Mouse (Mus musculus): Measurements from ENCODE around the gene 9130213A22Rik. TPM values are rescaled to one million over a fixed set of nuclear protein-coding genes. Genes with fewer than 3 reads are reported as not detected.

The 9130213A22Rik gene
- polyA plus RNA-seq, 1 experiment from 2014 or later: 0.13 TPM

DNA sequence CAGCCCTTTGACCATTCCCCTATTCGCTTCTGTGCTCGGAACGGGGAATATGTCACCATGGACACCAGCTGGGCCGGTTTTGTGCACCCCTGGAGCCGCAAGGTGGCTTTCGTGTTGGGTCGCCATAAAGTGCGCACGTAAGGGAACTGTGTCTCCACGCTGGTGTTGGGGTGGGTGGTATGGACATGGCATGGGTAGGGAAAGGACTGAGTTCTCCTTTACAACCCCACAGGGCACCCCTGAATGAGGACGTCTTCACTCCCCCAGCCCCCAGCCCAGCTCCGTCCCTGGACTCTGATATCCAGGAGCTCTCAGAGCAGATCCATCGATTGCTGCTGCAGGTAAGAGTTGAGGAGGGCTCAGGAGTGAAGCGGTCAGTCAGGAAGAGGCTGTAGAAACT is 19.3 kb downstream of the 9130213A22Rik start:
- no peak overlapping the region for H3K4me2 ChIP-seq
- WGBS: 96% methylated on average over 14 of the region's 14 CpGs
- peaks cover 31% of the 10 kb centered on the region for H3K4me1 ChIP-seq (replicated peaks)
- no peaks in the 10 kb centered on the region for H3K27me3 ChIP-seq
- H3K27ac ChIP-seq: no peak overlapping the region
- no peak overlapping the region for H3K9ac ChIP-seq
- peaks cover 75% of the 10 kb centered on the region for H3K36me3 ChIP-seq
- ATAC-seq (ENCODE audit: low FRiP score): no peak
- no peak overlapping the region for H3K4me3 ChIP-seq
- no peaks in the 10 kb centered on the region for H3K9me3 ChIP-seq

DNA sequence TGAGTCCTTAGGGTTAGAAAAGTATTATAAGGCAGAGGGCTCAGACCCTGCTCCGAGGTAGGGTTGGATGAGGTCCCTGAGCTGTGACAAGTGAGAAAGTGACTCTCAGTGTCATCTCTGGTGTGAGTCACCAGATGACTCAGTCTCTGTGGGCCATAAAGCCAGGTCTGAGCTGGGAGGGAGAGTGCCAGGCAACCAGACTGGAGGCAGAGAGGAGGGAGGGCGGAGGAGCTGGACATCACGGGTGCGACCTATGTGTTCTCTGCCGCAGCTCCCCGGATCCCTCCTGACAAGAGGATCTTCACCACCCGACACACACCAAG is 20.0 kb downstream of the 9130213A22Rik start:
- no peak for ATAC-seq (ENCODE audit: low FRiP score)
- no peaks in the 10 kb centered on the region for H3K27me3 ChIP-seq
- H3K4me1 ChIP-seq (replicated peaks): peaks cover 39% of the 10 kb centered on the region
- no peak overlapping the region for H3K27ac ChIP-seq
- no peaks in the 10 kb centered on the region for H3K9me3 ChIP-seq
- no peak overlapping the region for H3K4me2 ChIP-seq
- no peak overlapping the region for H3K4me3 ChIP-seq
- no peak overlapping the region for H3K9ac ChIP-seq
- WGBS: 96% methylated on average over 7 of the region's 7 CpGs
- H3K36me3 ChIP-seq: peaks cover 68% of the 10 kb centered on the region

DNA sequence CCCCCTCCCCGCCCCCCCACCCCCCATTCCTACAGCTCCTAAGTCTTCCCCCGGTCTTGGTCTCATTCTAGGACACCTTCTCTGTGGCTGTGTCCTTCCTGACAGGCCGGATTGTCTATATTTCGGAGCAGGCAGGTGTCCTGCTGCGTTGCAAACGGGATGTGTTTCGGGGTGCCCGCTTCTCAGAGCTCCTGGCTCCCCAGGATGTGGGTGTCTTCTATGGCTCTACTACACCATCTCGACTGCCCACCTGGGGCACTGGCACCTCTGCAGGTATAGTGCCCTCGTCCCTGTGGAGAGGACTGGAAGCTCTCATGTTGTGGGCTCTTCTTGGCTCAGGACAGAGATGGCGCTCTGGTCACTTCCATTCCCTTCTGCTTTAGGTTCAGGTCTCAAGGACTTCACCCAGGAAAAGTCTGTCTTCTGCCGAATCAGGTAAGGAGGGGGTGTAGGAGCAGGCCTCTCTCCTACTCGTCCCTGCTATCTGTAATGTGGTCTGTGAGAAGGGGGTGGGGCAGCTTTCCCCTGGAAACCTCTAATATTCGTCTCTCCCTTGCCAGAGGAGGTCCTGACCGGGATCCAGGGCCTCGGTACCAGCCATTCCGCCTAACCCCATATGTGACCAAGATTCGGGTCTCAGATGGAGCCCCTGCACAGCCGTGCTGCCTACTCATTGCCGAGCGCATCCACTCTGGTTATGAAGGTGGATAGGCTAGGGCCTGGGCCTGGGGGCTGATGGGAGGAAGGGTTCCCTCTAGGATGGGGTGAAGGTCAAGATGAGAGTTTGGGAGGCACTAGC is 20.6 kb downstream of the 9130213A22Rik start:
- no peak overlapping the region for H3K9ac ChIP-seq
- no peak overlapping the region for H3K4me2 ChIP-seq
- H3K9me3 ChIP-seq: no peaks in the 10 kb centered on the region
- no peak overlapping the region for H3K27ac ChIP-seq
- ATAC-seq (ENCODE audit: low FRiP score): no peak
- H3K27me3 ChIP-seq: no peaks in the 10 kb centered on the region
- 91% methylated on average over 21 of the region's 21 CpGs for WGBS
- peaks cover 62% of the 10 kb centered on the region for H3K36me3 ChIP-seq
- H3K4me3 ChIP-seq: no peak overlapping the region
- H3K4me1 ChIP-seq (replicated peaks): peaks cover 44% of the 10 kb centered on the region

DNA sequence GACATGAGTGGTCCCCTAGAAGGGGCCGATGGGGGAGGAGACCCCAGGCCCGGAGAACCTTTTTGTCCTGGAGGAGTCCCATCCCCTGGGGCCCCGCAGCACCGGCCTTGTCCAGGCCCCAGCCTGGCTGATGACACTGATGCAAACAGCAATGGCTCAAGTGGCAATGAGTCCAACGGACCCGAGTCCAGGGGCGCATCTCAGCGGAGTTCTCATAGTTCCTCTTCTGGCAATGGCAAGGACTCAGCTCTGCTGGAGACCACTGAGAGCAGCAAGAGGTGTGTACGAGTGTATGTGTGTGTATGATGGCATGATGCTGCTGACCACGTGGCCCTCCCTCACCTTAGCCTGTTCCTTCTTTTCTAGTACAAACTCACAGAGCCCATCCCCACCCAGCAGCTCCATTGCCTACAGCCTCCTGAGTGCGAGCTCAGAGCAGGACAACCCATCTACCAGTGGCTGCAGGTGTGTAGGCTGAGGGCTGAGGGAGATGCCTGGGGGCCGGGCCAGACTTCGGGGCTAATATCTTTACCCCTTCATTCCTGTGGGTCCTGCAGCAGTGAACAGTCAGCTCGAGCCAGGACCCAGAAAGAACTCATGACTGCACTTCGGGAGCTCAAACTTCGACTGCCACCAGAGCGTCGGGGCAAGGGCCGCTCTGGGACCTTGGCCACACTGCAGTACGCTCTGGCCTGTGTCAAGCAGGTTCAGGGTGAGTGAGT is 21.6 kb downstream of the 9130213A22Rik start:
- Histone ChIP-seq H3K4me2 (peak overlapping the region; percentile 97), H3K27ac (peak overlapping the region; percentile 88), H3K36me3 (peaks cover 52% of the 10 kb centered on the region), H3K4me3 (peak overlapping the region; percentile 50), H3K9ac (peak overlapping the region; percentile 75), H3K4me1 (replicated peaks) (peaks cover 53% of the 10 kb centered on the region), H3K27me3 (0 out of 2 replicates have a peak, but pooled peaks cover 2% of the 10 kb centered on the region), H3K9me3 (no peaks in the 10 kb centered on the region)
- ATAC-seq (ENCODE audit: low FRiP score): no peak
- WGBS: 92% methylated on average over 20 of the region's 20 CpGs

DNA sequence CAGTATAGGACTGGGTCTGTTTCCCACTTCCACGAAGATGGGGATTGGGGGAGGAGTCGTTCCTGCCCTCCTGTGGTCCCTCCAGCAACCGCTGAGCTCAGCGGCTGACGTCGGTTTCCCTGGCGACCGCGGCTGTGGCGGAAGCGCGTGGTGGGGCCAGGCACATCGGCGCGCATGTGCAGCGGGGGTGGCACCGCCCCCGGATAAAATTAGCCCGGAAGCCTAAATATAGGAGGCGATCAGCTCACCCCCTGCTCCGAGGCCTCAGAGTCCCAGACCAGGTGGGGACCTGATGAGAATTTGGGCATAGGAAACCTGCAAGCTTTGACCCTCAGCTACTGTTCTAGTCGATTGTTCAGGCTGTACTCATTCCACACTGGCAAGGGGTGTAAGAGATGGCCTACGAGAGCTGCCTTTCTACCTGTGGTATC is 22.5 kb downstream of the 9130213A22Rik start:
- ATAC-seq (ENCODE audit: low FRiP score): peak; percentile 25
- Histone ChIP-seq H3K4me1 (replicated peaks) (peaks cover 61% of the 10 kb centered on the region), H3K4me3 (peak overlapping the region; percentile 50), H3K4me2 (peak overlapping the region; percentile 97), H3K9ac (peak overlapping the region; percentile 75), H3K27me3 (0 out of 2 replicates have a peak, but pooled peaks cover 2% of the 10 kb centered on the region), H3K36me3 (peaks cover 43% of the 10 kb centered on the region), H3K27ac (peak overlapping the region; percentile 88), H3K9me3 (no peaks in the 10 kb centered on the region)
- WGBS: 2% methylated on average over 23 of the region's 23 CpGs

DNA sequence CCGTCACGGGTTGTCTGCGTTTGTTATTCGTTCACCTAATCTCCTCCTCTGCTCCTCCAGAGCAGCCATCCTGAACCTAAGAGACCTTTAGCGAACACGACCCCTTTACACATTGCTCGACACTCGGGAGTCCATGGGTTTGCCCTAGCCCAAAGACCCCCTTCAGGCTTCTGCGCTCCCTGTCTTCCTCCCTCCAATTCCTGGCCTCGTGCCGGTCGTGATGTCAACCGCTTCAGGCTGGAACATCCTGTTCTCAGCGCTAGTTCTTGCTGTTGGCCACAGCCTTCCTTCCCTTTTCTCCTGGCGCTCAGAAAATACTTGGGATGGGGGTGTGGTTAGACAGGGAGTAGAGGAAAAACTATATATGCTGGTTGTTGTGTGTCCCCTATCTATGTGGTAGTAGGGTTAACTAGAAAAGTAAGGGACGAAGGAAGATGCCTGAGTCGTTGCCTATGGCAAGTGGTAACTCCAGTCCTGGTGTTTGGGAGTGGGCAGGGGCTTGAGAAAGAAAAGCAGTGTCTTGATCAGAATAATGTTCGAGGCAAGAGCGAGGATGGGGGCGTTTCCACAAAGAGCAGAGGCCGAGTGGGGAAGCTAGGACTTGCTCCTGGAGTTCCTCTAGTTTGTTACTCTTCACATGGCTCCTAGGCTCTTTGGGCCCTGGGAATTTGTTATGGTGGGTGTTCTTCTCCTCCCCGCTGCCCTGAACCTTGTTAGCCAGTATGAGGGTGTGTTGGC is 23.0 kb downstream of the 9130213A22Rik start:
- Histone ChIP-seq H3K4me3 (peak overlapping the region; percentile 50), H3K4me2 (peak overlapping the region; percentile 97), H3K9me3 (no peaks in the 10 kb centered on the region), H3K36me3 (peaks cover 37% of the 10 kb centered on the region), H3K4me1 (replicated peaks) (peaks cover 64% of the 10 kb centered on the region), H3K27ac (peak overlapping the region; percentile 88), H3K9ac (peak overlapping the region; percentile 75), H3K27me3 (0 out of 2 replicates have a peak, but pooled peaks cover 2% of the 10 kb centered on the region)
- WGBS: under 1% methylated on average over 22 of the region's 22 CpGs
- no peak for ATAC-seq (ENCODE audit: low FRiP score)

DNA sequence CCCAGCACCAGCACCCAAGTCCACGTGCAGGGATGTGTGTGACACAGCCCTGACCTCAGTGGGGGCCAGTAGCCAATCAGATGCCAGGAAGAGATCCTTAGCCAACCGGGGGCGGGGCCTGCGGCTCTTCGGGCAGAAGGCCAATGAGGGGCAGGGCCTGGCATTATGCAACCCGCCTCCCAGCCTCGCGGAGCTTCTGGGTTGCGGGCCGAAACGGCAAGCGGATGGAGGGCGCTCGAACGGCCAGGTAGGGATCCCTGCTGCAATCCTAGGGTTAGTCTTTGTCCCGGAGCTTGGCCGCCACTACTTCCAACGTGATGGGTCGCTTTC is 23.7 kb downstream of the 9130213A22Rik start:
- peaks cover 31% of the 10 kb centered on the region for H3K36me3 ChIP-seq
- H3K9me3 ChIP-seq: no peaks in the 10 kb centered on the region
- H3K4me3 ChIP-seq: peak overlapping the region; percentile 50
- peak overlapping the region; percentile 75 for H3K9ac ChIP-seq
- WGBS: under 1% methylated on average over 19 of the region's 19 CpGs
- peak overlapping the region; percentile 88 for H3K27ac ChIP-seq
- H3K27me3 ChIP-seq: 0 out of 2 replicates have a peak, but pooled peaks cover 2% of the 10 kb centered on the region
- H3K4me2 ChIP-seq: peak overlapping the region; percentile 97
- no peak for ATAC-seq (ENCODE audit: low FRiP score)
- peaks cover 66% of the 10 kb centered on the region for H3K4me1 ChIP-seq (replicated peaks)

DNA sequence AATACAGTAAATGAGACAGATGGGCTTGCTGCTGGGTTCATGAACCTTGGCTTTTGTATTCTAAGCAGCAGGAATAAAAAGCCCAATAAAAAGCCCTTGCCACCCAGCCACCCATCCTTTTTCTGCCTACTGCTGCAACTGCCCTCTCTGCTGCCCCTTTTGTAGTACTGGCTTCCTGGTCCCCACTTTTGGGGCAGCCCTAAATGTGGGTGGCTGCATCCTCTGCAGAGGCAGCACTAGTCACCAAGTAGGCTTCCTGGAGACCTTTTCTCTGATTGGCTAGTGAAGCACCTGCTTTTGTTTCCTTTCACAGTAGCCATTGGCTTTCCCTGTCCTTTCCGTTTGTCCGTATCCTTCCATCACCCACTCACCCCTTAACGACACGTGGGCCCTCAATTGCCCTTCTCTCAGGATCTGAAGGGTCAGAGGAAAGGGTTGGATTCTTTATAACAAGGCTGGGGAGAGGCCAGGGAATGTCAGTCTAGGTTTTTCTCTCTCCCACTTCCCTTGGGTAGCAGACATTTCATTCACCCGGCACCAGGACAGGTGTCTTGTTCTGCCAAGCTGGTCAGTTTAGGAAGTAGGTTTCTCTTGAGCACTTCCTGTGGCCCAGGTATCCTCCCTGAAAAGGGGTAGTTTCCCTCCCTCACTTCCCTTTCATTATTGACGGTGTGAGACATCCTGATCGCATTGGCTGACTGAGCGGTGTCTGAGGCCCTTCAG is 24.2 kb downstream of the 9130213A22Rik start:
- no peak for ATAC-seq (ENCODE audit: low FRiP score)
- Histone ChIP-seq H3K27ac (peak overlapping the region; percentile 88), H3K27me3 (0 out of 2 replicates have a peak, but pooled peaks cover 2% of the 10 kb centered on the region), H3K4me1 (replicated peaks) (peaks cover 66% of the 10 kb centered on the region), H3K36me3 (peaks cover 26% of the 10 kb centered on the region), H3K4me2 (peak overlapping the region; percentile 97), H3K9ac (peak overlapping the region; percentile 75), H3K9me3 (no peaks in the 10 kb centered on the region), H3K4me3 (peak overlapping the region; percentile 50)
- WGBS: 20% methylated on average over 8 of the region's 8 CpGs

DNA sequence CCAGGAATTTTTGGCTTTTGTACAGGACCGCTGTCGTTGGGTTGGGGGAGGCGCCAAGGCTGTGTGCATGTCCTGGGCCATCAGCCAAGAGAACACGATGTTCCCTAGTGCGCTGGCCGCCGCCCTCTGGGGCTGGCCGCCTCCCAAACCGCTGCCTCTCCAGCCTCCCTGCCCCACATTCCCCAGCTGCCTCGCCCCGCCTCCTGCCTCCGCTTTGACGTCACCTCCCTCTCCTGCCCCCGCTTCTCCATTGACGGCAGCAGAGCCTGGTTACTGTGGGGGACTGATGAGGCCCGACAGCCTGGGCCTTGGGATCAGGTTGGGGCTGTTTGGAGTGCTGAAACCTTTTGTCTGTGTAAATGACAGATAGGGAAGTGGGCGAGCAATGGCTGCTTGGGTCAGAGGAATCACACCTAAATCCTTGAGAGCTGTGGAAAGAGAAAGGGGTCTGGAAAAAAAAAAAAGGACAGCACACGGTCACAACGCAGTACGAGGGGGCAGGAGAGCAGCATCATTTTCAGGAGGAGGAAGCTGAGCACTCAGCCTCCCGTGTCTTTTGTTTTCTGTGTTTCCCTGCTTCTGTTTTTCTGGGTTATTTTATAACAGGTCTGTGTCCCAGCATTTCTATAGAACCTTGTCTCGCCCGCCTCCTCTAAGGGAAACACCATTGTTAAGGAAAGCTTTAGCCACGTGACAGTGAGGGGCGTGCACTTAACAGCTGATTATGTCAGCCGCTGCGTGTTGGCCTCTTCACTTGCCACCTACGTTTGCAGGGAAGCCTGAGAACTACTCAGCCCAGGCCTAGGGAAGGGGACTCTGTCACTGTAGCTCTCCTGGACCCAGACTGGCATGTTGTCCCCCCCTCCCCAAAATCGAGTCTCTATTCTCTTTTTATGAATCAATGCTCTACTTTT is 25.1 kb downstream of the 9130213A22Rik start:
- no peak for ATAC-seq (ENCODE audit: low FRiP score)
- Histone ChIP-seq H3K36me3 (peaks cover 23% of the 10 kb centered on the region), H3K4me1 (replicated peaks) (peaks cover 66% of the 10 kb centered on the region), H3K27me3 (0 out of 2 replicates have a peak, but pooled peaks cover 2% of the 10 kb centered on the region), H3K4me3 (peak overlapping the region; percentile 32), H3K4me2 (peak overlapping the region; percentile 97), H3K9me3 (no peaks in the 10 kb centered on the region), H3K9ac (peak overlapping the region; percentile 75), H3K27ac (peak overlapping the region; percentile 88)
- WGBS: 2% methylated on average over 29 of the region's 29 CpGs

DNA sequence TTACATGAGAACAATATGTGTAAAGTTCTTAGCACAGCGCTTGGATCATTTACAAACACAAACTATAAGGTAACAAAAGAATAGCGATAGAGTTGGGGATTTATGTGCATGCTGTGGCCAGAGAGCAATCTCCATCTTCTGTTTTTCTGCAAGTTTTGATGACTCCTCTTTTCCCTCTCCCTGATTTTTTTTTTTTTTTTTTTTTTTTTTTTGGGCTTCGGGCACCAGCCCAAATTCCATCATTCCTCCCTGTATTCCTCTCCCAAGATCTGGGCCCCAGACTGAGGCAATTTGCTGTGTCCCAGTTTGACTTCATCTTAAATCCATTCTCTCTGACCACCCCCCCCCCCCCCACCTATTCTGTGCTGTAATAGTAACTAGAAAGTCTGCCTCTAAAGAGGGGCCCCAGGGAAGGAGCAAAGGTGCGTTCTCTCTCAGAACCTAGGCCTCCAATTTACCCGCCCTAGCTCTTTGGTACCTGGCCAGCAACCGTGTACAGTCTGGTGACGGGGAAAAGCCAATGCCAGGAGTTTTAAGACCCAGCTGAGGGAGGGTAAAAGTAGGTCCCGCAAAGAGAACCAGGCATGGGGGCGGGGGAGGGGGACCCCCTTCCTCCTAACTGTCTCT is 25.9 kb downstream of the 9130213A22Rik start:
- Histone ChIP-seq H3K4me3 (peak overlapping the region; percentile 47), H3K9ac (peak overlapping the region; percentile 75), H3K4me1 (replicated peaks) (peaks cover 73% of the 10 kb centered on the region), H3K36me3 (peaks cover 20% of the 10 kb centered on the region), H3K9me3 (no peaks in the 10 kb centered on the region), H3K27me3 (0 out of 2 replicates have a peak, but pooled peaks cover 2% of the 10 kb centered on the region), H3K27ac (peak overlapping the region; percentile 88), H3K4me2 (peak overlapping the region; percentile 97)
- ATAC-seq (ENCODE audit: low FRiP score): no peak
- 14% methylated on average over 9 of the region's 9 CpGs for WGBS

All from hindbrain, embryonic 13.5 days (tissue).